Mouse (Mus musculus) midbrain, embryonic 15.5 days (tissue): ENCODE data around the gene Mcoln3. TPM values are rescaled to one million over a fixed set of nuclear protein-coding genes. Genes with fewer than 3 reads are reported as not detected.

Source experiments
- ATAC-seq: fragments of 200-750 bp; cut with Nextera tagmentation; replicated peaks from 2 replicates; pipeline ENCODE4 v1.8.0; 2017; ENCODE audit warnings: moderate TSS enrichment
- H3K27ac ChIP-seq: fragments of 300-500 bp; sonication (generic); 2 replicates; pipeline ENCODE4 v1.5.1; 2015; ENCODE audit warnings: mild to moderate bottlenecking, inconsistent platforms
- H3K27me3 ChIP-seq: fragments of 300-500 bp; sonication (generic); replicated peaks from 2 replicates; pipeline ENCODE4 v1.6.1; 2015; ENCODE audit warnings: inconsistent platforms
- H3K36me3 ChIP-seq: fragments of 300-500 bp; sonication (generic); replicated peaks from 2 replicates; pipeline ENCODE4 v1.6.1; 2015; ENCODE audit warnings: inconsistent platforms
- H3K4me1 ChIP-seq: fragments of 300-500 bp; sonication (generic); 2 replicates; pipeline ENCODE4 v1.6.1; 2015; ENCODE audit warnings: inconsistent platforms
- H3K4me2 ChIP-seq: fragments of 300-500 bp; sonication (generic); 2 replicates; pipeline ENCODE4 v1.6.1; 2015; ENCODE audit warnings: inconsistent platforms, mild to moderate bottlenecking, moderate library complexity
- H3K4me3 ChIP-seq: fragments of 300-500 bp; sonication (generic); 2 replicates; pipeline ENCODE4 v1.5.1; 2015; ENCODE audit warnings: mild to moderate bottlenecking, inconsistent platforms
- H3K9ac ChIP-seq: fragments of 300-500 bp; sonication (generic); 2 replicates; pipeline ENCODE4 v1.6.1; 2015; ENCODE audit warnings: mild to moderate bottlenecking, inconsistent platforms
- H3K9me3 ChIP-seq: fragments of 300-500 bp; sonication (generic); 2 replicates; pipeline ENCODE4 v1.6.1; 2016; ENCODE audit warnings: inconsistent platforms
- WGBS: fragments of 180-500 bp; shearing (Covaris S2); methylation state at CpG from one replicate; pipeline ENCODE4 v1.1.7; 2015; ENCODE audit warnings: mixed read lengths; 5-methylcytosine and 5-hydroxymethylcytosine counted together
- polyA plus RNA-seq: library from polyadenylated mRNA; unstranded; fragments of >200 nt; fragmentation: Nextera tagmentation; extraction: Ambion mirVana; gene quantifications from 2 replicates; pipeline ENCODE4 v1.2.1, GENCODE M21; 2015

The Mcoln3 gene
- polyA plus RNA-seq, 1 experiment from 2014 or later: 0.44 TPM

DNA sequence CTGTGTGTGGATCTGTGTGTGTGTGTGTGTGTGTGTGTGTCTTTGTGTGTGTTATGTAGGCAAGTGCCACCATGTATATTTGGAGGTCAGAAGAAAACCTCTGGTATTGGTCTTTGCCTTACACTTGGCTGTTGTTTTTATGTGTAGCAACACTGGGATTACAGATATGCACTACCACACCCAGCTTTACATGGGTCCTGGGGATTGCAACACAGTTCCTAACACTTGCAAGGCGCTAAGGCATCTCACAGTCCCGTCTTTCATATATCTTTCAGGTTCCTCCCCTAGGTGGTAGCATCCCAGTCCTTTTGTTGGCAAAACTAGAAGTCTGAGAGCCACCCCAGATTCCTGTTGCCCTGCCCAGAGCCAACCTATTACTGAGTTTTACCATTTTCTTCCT lies 8.3 kb upstream of the Mcoln3 start:
- no peak overlapping the region for H3K4me3 ChIP-seq
- no peak overlapping the region for H3K9ac ChIP-seq
- H3K27me3 ChIP-seq: peaks cover 4% of the 10 kb centered on the region; the same call in 1 of the 2 replicates
- H3K27ac ChIP-seq: no peak overlapping the region
- no peak for ATAC-seq
- no peaks in the 10 kb centered on the region for H3K9me3 ChIP-seq
- H3K36me3 ChIP-seq: no peaks in the 10 kb centered on the region
- H3K4me2 ChIP-seq: no peak overlapping the region
- WGBS: 81% methylated on average over 2 of the region's 2 CpGs
- H3K4me1 ChIP-seq: peaks cover 15% of the 10 kb centered on the region

DNA sequence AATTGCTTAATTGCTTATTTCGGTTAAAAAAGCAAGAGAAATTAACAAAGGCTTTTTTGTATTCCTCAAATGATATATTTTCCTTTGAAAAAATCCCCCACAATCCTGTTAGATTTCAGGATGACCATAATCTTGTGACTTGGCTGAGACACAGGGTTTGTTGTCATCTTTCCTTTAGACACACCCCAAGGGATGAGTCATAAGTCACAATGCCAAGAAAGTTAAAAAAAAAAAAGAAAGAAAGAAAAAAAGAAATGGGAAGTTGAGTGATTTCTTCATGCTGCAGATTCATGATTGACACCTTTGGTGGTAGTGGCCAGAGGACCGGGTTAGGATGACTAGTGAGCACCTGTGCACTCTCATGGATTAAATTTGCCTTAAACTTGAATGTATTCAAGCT lies 6.9 kb upstream of the Mcoln3 start:
- Histone ChIP-seq H3K4me3 (no peak overlapping the region), H3K4me1 (peaks cover 15% of the 10 kb centered on the region), H3K4me2 (no peak overlapping the region), H3K27me3 (peaks cover 4% of the 10 kb centered on the region; the same call in 1 of the 2 replicates), H3K9me3 (no peaks in the 10 kb centered on the region), H3K36me3 (no peaks in the 10 kb centered on the region), H3K27ac (no peak overlapping the region), H3K9ac (no peak overlapping the region)
- no peak for ATAC-seq
- 76% methylated on average over 2 of the region's 2 CpGs for WGBS

DNA sequence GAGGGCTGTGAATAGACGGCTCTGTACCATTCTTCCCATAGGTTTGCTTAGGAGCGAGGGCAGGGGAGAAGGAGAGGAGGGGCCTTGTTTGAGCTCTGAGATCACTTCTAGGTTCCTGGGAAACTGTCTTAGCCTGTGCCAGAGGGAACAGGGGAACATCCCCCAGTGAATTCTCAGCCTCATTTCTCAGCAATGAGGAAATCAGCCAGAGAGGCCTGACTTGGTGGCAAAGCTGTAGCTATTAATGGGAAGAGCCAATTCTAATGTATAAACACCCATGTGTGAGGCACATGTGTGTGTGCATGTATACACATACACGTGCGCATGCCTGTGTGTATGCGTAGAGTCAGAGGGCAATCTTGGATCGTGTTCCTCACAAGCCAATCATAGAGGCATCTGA lies 6.3 kb upstream of the Mcoln3 start:
- no peak overlapping the region for H3K9ac ChIP-seq
- H3K27ac ChIP-seq: no peak overlapping the region
- ATAC-seq: no peak
- no peak overlapping the region for H3K4me2 ChIP-seq
- H3K4me3 ChIP-seq: no peak overlapping the region
- WGBS: 71% methylated on average over 6 of the region's 6 CpGs
- H3K27me3 ChIP-seq: 0 out of 2 replicates have a peak, but pooled peaks cover 4% of the 10 kb centered on the region
- H3K9me3 ChIP-seq: no peaks in the 10 kb centered on the region
- no peaks in the 10 kb centered on the region for H3K36me3 ChIP-seq
- peaks cover 15% of the 10 kb centered on the region for H3K4me1 ChIP-seq

DNA sequence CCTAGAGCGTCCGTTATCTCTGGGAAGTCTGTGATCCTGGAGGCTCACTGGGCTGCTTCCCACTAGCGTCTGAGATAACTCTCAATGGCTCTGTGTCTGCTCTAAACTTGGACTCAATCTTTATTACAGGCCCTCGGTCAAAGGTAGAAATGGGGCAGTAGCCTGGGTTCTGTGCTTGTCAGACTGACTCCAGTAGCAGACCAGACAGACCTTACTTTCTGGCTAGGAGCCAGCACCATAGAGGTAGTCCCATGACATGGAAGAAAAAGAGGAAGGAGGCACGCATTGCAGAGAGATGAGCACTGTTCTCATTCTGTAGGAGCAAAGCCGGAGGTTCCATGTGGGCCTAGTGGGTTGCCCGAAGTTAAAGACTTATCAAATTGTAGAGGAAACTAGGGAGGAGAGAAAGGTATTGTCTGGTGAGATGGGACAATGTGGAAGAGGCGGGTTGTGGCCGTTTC lies 777 bp downstream of the Mcoln3 start:
- 64% methylated on average over 9 of the region's 9 CpGs for WGBS
- H3K9ac ChIP-seq: no peak overlapping the region
- no peaks in the 10 kb centered on the region for H3K9me3 ChIP-seq
- H3K4me1 ChIP-seq: peaks cover 10% of the 10 kb centered on the region; the same call in 1 of the 2 replicates
- no peak overlapping the region for H3K4me2 ChIP-seq
- no peak for ATAC-seq
- H3K27me3 ChIP-seq: peaks cover 30% of the 10 kb centered on the region
- H3K36me3 ChIP-seq: no peaks in the 10 kb centered on the region
- no peak overlapping the region for H3K27ac ChIP-seq
- no peak overlapping the region for H3K4me3 ChIP-seq

DNA sequence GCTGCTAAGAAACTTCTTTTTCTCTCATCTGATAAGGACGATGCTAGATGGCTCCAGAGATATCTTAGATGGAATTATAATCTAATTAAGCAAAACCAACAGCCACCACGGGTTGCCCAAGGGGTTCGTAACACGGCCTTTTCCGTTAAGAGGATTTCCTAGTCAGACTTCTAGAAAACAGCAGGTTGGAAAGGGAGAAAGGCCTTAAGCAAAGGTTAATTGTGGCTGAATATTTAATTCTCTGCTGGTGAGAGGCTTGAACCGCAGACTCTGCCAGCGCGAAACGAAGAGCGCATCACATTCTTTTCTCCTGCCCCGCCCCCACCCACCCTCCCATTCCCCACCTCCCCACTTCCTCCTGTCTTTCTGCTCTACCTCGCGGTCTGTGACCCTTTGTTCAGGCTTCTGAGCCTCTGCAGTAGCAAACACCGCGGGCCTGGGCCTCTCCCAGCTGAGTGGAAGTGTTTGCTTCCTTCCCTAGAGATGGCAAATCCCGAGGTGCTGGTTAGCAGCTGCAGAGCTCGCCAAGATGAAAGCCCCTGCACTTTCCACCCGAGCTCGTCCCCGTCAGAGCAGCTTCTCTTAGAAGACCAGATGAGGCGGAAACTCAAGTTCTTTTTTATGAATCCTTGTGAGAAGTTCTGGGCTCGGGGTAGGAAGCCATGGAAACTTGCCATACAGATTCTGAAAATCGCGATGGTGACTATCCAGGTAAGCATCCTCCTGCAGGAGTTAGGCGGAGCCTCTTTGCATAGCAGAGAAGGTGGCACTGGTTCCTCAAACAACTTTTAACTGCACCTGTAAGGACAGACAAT lies 4.3 kb downstream of the Mcoln3 start:
- 7% methylated on average over 25 of the region's 25 CpGs for WGBS
- no peak overlapping the region for H3K9ac ChIP-seq
- H3K9me3 ChIP-seq: no peaks in the 10 kb centered on the region
- ATAC-seq: peak; percentile 49
- peaks cover 27% of the 10 kb centered on the region for H3K27me3 ChIP-seq
- peak overlapping the region; percentile 28 for H3K4me2 ChIP-seq
- H3K27ac ChIP-seq: no peak overlapping the region
- H3K4me1 ChIP-seq: peaks cover 14% of the 10 kb centered on the region; the same call in 1 of the 2 replicates
- 0 out of 2 replicates have a peak overlapping the region, but pooled peaks have one; percentile 3 for H3K4me3 ChIP-seq
- H3K36me3 ChIP-seq: no peaks in the 10 kb centered on the region

DNA sequence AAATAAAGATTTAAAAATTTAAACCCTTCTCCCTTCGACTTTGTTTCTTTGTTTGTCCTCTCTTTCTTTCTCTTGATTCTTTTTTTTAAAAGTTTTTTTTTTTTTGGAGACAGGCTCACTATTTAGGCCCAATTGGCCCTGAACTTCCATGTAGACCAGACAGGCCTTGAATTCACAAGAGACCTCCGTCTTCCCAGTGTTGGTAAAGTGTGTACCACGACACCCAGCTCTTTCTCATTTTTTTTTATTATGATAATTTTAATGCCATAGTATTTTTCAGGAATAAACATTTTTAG lies 4.8 kb downstream of the Mcoln3 start:
- Histone ChIP-seq H3K36me3 (no peaks in the 10 kb centered on the region), H3K27ac (no peak overlapping the region), H3K4me2 (0 out of 2 replicates have a peak overlapping the region, but pooled peaks have one; percentile 28), H3K27me3 (peaks cover 22% of the 10 kb centered on the region), H3K4me3 (no peak overlapping the region), H3K4me1 (peaks cover 14% of the 10 kb centered on the region; the same call in 1 of the 2 replicates), H3K9ac (no peak overlapping the region), H3K9me3 (no peaks in the 10 kb centered on the region)
- 48% methylated on average over 3 of the region's 3 CpGs for WGBS
- ATAC-seq: no peak

DNA sequence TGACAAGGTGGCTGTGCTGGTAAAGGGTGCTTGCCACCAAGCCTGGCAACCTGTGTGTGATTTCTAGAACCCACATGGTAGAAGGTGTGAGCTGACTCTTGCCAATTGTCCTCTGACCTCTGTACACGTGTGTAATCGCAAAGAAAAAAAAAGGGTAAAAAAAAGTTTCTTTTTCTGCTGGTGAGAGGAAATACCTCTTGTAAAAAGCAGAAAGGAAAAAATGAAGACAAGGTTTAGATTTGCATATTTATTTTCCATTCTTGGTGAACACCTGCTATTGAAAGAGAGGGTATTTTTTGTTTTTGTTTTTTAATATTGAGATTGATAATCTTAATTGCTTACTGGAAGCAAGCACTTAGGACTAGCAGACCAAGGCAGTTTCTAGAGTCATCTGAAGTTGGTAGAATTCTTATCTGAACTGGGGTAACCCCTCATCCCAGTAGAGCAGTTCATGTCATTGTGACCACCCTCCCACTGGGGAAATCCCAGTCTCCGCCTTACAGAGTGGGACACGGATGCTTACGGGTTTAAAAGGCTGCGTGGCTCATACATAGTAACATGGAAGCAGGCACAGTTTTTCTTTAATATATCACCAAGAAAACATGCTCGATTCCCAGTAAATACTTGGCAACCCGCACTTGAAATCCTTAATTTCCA lies 5.7 kb downstream of the Mcoln3 start:
- Histone ChIP-seq H3K27me3 (peaks cover 13% of the 10 kb centered on the region), H3K9ac (no peak overlapping the region), H3K27ac (no peak overlapping the region), H3K4me1 (peaks cover 14% of the 10 kb centered on the region; the same call in 1 of the 2 replicates), H3K36me3 (no peaks in the 10 kb centered on the region), H3K4me3 (no peak overlapping the region), H3K4me2 (no peak overlapping the region), H3K9me3 (no peaks in the 10 kb centered on the region)
- ATAC-seq: no peak
- WGBS: 76% methylated on average over 8 of the region's 8 CpGs

DNA sequence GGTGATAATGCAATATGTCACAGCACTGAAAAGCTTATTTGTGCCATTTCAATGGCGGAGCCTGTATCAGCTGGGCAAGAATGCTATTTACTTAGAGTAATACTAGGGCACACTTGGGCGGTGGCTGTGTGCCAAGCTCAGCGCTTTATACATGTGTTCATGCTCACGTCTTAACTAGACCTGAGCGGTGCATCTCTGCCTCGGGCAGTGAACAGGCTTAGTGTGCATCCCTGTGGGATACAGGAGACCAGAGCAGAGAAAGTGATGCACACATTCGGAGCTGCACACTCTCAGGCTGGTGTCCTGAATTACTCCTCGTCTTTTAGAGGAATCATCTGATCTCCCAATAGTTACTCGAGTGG lies 6.2 kb downstream of the Mcoln3 start:
- no peak overlapping the region for H3K4me2 ChIP-seq
- ATAC-seq: peak; percentile 70
- no peaks in the 10 kb centered on the region for H3K9me3 ChIP-seq
- no peak overlapping the region for H3K4me3 ChIP-seq
- H3K4me1 ChIP-seq: peaks cover 14% of the 10 kb centered on the region; the same call in 1 of the 2 replicates
- WGBS: 41% methylated on average over 9 of the region's 9 CpGs
- H3K36me3 ChIP-seq: no peaks in the 10 kb centered on the region
- H3K27me3 ChIP-seq: 0 out of 2 replicates have a peak, but pooled peaks cover 8% of the 10 kb centered on the region
- H3K27ac ChIP-seq: no peak overlapping the region
- no peak overlapping the region for H3K9ac ChIP-seq

DNA sequence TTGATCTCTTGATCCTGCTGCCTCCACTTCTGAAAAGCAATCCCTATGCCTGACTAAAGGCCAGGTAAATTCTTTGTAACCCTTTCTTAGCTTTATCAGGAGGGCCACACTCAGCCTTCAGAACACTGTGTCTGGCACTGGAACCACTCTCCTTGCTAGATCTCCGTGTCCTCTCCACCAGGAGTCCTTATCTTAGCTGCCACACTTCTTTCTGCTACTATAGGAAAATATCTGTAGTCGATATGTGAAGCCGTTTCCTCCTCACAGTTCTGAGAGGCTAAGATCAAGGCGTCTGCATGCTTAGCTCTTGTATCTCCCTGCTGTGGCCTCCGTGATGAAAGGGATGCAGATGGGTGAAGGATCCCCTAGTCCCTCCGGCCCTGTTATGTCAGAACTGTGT lies 10.0 kb downstream of the Mcoln3 start:
- Histone ChIP-seq H3K27ac (no peak overlapping the region), H3K36me3 (no peaks in the 10 kb centered on the region), H3K4me2 (no peak overlapping the region), H3K27me3 (no peaks in the 10 kb centered on the region), H3K4me1 (peaks cover 4% of the 10 kb centered on the region; the same call in 1 of the 2 replicates), H3K9me3 (no peaks in the 10 kb centered on the region), H3K9ac (no peak overlapping the region), H3K4me3 (no peak overlapping the region)
- ATAC-seq: no peak
- WGBS: 65% methylated on average over 6 of the region's 6 CpGs

DNA sequence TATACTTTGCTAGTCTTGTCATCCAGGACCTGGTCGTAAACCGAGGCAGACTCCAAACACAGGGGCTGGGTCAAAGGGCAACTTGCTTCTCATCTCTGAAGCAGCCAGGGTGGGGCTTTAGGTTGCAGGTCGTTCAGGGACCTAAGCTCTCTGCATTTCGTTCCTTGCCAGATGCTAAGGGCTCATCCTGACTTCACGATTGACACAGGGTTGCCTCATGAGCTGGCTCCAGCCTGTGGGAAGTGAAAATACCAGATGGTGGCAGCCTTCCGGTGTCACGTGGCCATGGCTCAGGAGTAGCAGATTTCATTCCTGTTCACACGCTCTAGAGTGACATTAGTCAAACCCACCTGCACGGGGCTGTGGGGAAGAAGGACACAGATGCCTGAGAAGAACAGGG lies 17.6 kb downstream of the Mcoln3 start:
- Histone ChIP-seq H3K4me1 (no peaks in the 10 kb centered on the region), H3K9ac (no peak overlapping the region), H3K27me3 (no peaks in the 10 kb centered on the region), H3K27ac (no peak overlapping the region), H3K36me3 (no peaks in the 10 kb centered on the region), H3K4me2 (no peak overlapping the region), H3K4me3 (no peak overlapping the region), H3K9me3 (no peaks in the 10 kb centered on the region)
- 87% methylated on average over 9 of the region's 9 CpGs for WGBS
- ATAC-seq: no peak

DNA sequence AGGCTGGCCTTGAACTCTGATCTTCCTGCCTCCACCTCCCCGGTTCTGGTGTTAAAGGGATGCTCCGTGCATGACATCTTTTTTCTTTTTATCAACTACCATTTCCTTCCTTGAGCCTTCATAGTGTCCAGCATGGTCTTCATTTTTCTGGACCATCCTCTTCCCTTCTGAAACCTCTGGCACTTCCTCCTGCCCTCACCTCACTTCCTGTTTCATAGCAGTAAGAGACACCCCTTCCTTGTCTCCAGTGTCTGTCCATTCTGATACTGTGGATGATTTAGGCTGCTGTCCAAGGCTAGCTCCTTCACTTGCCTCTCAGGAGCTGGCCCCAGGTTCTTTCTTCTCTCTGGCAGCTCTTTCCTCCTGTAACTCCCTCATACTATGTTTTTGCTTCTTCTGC lies 18.2 kb downstream of the Mcoln3 start:
- no peaks in the 10 kb centered on the region for H3K36me3 ChIP-seq
- no peak overlapping the region for H3K9ac ChIP-seq
- H3K4me1 ChIP-seq: no peaks in the 10 kb centered on the region
- no peaks in the 10 kb centered on the region for H3K27me3 ChIP-seq
- 87% methylated on average over 2 of the region's 2 CpGs for WGBS
- no peaks in the 10 kb centered on the region for H3K9me3 ChIP-seq
- H3K4me2 ChIP-seq: no peak overlapping the region
- H3K4me3 ChIP-seq: no peak overlapping the region
- ATAC-seq: no peak
- no peak overlapping the region for H3K27ac ChIP-seq

DNA sequence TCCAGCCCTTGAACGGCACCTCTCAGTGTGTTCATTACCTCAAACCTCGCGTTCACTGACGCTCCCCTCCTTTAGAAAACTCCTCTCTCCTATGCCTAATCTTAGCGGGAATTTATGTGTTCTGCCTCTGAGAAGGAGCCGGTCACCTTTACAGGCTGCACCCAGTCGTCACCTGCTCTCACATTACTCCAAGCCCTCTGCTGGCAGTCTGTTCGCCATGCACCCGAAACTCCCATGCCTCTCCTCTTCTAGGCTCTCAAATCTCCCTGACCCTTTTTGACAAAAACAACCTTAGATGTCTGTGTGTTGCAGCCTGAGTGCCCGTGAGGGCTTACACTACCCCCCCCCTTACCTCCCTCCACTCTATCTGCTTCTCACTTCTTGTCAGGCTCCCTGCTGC lies 19.2 kb downstream of the Mcoln3 start:
- H3K4me1 ChIP-seq: no peaks in the 10 kb centered on the region
- 34% methylated on average over 10 of the region's 10 CpGs for WGBS

More for the DNA sequence above, 19.2 kb downstream of the Mcoln3 start:
- Histone ChIP-seq H3K9me3 (no peaks in the 10 kb centered on the region), H3K4me2 (no peak overlapping the region), H3K27me3 (no peaks in the 10 kb centered on the region), H3K27ac (no peak overlapping the region), H3K36me3 (no peaks in the 10 kb centered on the region), H3K9ac (no peak overlapping the region), H3K4me3 (no peak overlapping the region)
- ATAC-seq: no peak; the same call in 1 of the 2 replicates
